Mouse (Mus musculus): Measurements from ENCODE around the gene Trim71. TPM values are rescaled to one million over a fixed set of nuclear protein-coding genes. Genes with fewer than 3 reads are reported as not detected.
A peak's percentile ranks its signal among the peaks of the same experiment; 100 is the strongest.

Trim71 gene
- polyA plus RNA-seq (2012; rRNA removed) = 0.78 and 0.82 TPM in 2 replicates

DNA sequence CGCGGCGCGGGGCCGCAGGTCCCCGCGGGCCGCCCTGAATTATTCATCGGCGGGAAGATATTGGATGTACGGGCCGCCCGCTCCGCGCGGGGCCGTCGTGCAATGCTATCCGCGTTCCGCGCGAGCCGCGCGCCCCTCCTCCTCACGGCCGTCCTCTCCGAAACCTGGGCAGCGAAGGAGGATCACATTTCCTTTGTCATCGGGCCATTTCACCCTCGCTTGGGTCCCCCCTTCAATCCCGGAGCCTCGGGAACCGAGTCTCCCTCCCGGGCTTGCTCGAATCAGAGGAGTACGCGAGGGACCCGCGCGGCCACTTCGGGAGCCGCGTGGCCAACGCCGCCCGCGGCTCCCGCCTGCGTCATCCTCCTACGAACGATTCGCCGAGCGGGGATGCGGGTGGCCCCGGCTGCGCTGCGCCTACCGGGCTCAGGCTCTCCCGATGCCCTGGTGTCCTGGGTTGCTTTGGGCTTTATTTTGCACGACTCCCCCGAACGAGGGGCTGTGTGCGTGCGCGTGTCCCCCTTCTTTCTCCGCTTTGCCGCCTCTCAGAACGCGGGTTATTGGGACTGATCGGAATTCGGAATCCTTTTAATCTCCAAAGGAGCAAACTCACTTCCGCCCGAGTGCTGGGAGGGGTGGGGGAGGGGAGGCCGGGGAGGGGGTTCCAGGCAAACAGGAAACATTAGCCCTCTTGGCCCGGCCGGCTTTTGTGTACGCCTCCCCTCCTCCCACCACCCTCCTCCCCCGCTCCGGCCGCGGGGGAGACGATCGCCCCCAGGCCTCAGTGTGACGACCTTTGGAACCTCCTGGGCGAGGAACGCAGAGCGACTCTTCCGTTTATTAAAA lies at the start of gene Trim71:
Trim71 (minus strand) TSS at position 609 of the 846 bp plus-strand sequence.
- peaks cover 29% of the 10 kb centered on the region for H3K4me1 ChIP-seq (ENCODE audit: control insufficient read depth, insufficient read depth, low read length)
- peak within 1 kb of the TSS; percentile 87 for H3K4me3 ChIP-seq (ENCODE audit: control insufficient read depth, low read depth, low read length)
- H3K36me3 ChIP-seq (ENCODE audit: control insufficient read depth, insufficient read depth, low read length) = no peaks in the 10 kb centered on the region
- H3K27me3 ChIP-seq (ENCODE audit: control insufficient read depth, insufficient read depth, low read length) = peaks cover 6% of the 10 kb centered on the region
- no peak within 1 kb of the TSS; the same call in 1 of the 2 replicates for H3K27ac ChIP-seq (ENCODE audit: control insufficient read depth, insufficient read depth, low read depth, low read length)
- TF ChIP-seq POLR2A (IDR thresholded peaks at IDR 0.05; ENCODE audit: control insufficient read depth, low read depth, low read length) (no peak), CTCF (IDR thresholded peaks at IDR 0.05; ENCODE audit: control insufficient read depth, insufficient read depth, insufficient replicate concordance, low read depth, low read length) (no peak)

DNA sequence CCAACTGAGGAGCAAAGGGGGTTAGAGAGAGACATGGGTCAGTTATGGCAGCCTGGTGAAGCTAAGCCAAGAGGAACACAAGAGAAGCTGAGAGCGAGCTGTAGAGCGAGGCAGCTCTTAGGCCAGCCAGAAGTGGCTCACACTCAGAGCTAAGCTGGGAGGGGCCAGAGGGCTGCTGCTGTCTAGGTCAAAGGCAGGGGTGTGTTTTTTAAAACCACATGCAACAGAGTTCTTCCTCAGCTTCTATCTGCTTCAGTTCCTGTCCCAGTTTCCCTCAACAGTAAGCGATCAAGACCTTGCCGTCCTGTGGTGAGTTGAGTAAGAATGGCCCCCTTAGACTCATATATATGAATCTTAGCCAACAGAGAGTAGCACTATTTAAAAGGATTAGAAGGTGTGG lies 48.9 kb upstream of the Trim71 start:
- Histone ChIP-seq H3K36me3 (ENCODE audit: control insufficient read depth, insufficient read depth, low read length) (peaks cover 7% of the 10 kb centered on the region), H3K4me3 (ENCODE audit: control insufficient read depth, low read depth, low read length) (no peak overlapping the region), H3K27me3 (ENCODE audit: control insufficient read depth, insufficient read depth, low read length) (no peaks in the 10 kb centered on the region), H3K27ac (ENCODE audit: control insufficient read depth, insufficient read depth, low read depth, low read length) (no peak overlapping the region), H3K4me1 (ENCODE audit: control insufficient read depth, insufficient read depth, low read length) (no peaks in the 10 kb centered on the region)
- TF ChIP-seq POLR2A (IDR thresholded peaks at IDR 0.05; ENCODE audit: control insufficient read depth, low read depth, low read length) = no peak
- no peak for TF ChIP-seq CTCF (IDR thresholded peaks at IDR 0.05; ENCODE audit: control insufficient read depth, insufficient read depth, insufficient replicate concordance, low read depth, low read length)

GRCm38 (mm10) chr9:114612566-114612965 lies 48.4 kb upstream of the Trim71 start:
- H3K36me3 ChIP-seq (ENCODE audit: control insufficient read depth, insufficient read depth, low read length) = peaks cover 6% of the 10 kb centered on the region
- no peak overlapping the region for H3K27ac ChIP-seq (ENCODE audit: control insufficient read depth, insufficient read depth, low read depth, low read length)
- no peaks in the 10 kb centered on the region for H3K27me3 ChIP-seq (ENCODE audit: control insufficient read depth, insufficient read depth, low read length)
- H3K4me1 ChIP-seq (ENCODE audit: control insufficient read depth, insufficient read depth, low read length) = no peaks in the 10 kb centered on the region
- TF ChIP-seq POLR2A (IDR thresholded peaks at IDR 0.05; ENCODE audit: control insufficient read depth, low read depth, low read length) (no peak), CTCF (IDR thresholded peaks at IDR 0.05; ENCODE audit: control insufficient read depth, insufficient read depth, insufficient replicate concordance, low read depth, low read length) (no peak)
- H3K4me3 ChIP-seq (ENCODE audit: control insufficient read depth, low read depth, low read length) = no peak overlapping the region

- H3K27ac ChIP-seq (ENCODE audit: control insufficient read depth, insufficient read depth, low read depth, low read length) = no peak overlapping the region
- no peaks in the 10 kb centered on the region for H3K4me1 ChIP-seq (ENCODE audit: control insufficient read depth, insufficient read depth, low read length)
- H3K27me3 ChIP-seq (ENCODE audit: control insufficient read depth, insufficient read depth, low read length) = no peaks in the 10 kb centered on the region
- no peak for TF ChIP-seq POLR2A (IDR thresholded peaks at IDR 0.05; ENCODE audit: control insufficient read depth, low read depth, low read length)
- no peak for TF ChIP-seq CTCF (IDR thresholded peaks at IDR 0.05; ENCODE audit: control insufficient read depth, insufficient read depth, insufficient replicate concordance, low read depth, low read length)
- H3K36me3 ChIP-seq (ENCODE audit: control insufficient read depth, insufficient read depth, low read length) = peaks cover 6% of the 10 kb centered on the region
- H3K4me3 ChIP-seq (ENCODE audit: control insufficient read depth, low read depth, low read length) = no peak overlapping the region
Observed at GRCm38 (mm10) chr9:114610266-114610665, 46.1 kb upstream of the Trim71 start.

DNA sequence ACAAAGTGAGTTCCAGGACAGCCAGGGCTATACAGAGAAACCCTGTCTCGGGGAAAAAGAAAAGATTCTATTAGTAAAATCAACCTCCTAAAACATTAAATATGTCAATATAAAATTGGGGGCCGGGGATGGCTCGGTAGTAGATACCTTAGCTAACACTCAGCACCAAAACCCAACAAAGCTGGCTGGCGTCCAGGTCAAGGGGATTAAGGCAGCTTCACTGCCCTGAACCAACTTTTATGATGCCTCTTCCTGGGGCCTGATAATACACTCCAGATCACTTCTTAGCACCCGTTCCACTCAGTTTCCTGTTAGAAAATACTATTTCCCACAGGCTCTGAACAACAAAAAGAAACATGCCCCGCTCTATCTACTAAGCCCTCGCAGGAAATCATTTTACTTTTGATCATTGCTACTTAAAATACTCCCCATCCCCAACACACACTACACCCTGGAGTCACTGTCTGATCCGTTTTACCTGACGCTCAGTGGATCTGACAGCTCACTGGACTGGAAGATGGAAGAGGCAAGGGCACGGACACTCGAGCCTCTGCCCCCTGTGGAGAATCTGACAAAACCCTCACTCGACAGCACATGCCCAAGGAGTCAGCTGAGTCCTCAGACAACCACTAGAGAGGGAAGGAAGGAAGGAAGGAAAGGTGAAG lies 39.8 kb upstream of the Trim71 start:
- Histone ChIP-seq H3K4me1 (ENCODE audit: control insufficient read depth, insufficient read depth, low read length) (no peaks in the 10 kb centered on the region), H3K4me3 (ENCODE audit: control insufficient read depth, low read depth, low read length) (no peak overlapping the region), H3K36me3 (ENCODE audit: control insufficient read depth, insufficient read depth, low read length) (no peaks in the 10 kb centered on the region; the same call in 1 of the 2 replicates), H3K27me3 (ENCODE audit: control insufficient read depth, insufficient read depth, low read length) (no peaks in the 10 kb centered on the region), H3K27ac (ENCODE audit: control insufficient read depth, insufficient read depth, low read depth, low read length) (no peak overlapping the region)
- TF ChIP-seq CTCF (IDR thresholded peaks at IDR 0.05; ENCODE audit: control insufficient read depth, insufficient read depth, insufficient replicate concordance, low read depth, low read length) (no peak), POLR2A (IDR thresholded peaks at IDR 0.05; ENCODE audit: control insufficient read depth, low read depth, low read length) (no peak)

GRCm38 (mm10) chr9:114601096-114601495 lies 36.9 kb upstream of the Trim71 start:
- Histone ChIP-seq H3K36me3 (ENCODE audit: control insufficient read depth, insufficient read depth, low read length) (no peaks in the 10 kb centered on the region; the same call in none of the 2 replicates), H3K27ac (ENCODE audit: control insufficient read depth, insufficient read depth, low read depth, low read length) (no peak overlapping the region), H3K4me1 (ENCODE audit: control insufficient read depth, insufficient read depth, low read length) (no peaks in the 10 kb centered on the region), H3K27me3 (ENCODE audit: control insufficient read depth, insufficient read depth, low read length) (no peaks in the 10 kb centered on the region), H3K4me3 (ENCODE audit: control insufficient read depth, low read depth, low read length) (no peak overlapping the region)
- TF ChIP-seq POLR2A (IDR thresholded peaks at IDR 0.05; ENCODE audit: control insufficient read depth, low read depth, low read length) (no peak), CTCF (IDR thresholded peaks at IDR 0.05; ENCODE audit: control insufficient read depth, insufficient read depth, insufficient replicate concordance, low read depth, low read length) (no peak)

GRCm38 (mm10) chr9:114585017-114585345 lies 20.8 kb upstream of the Trim71 start:
- H3K27me3 ChIP-seq (ENCODE audit: control insufficient read depth, insufficient read depth, low read length) = no peaks in the 10 kb centered on the region
- H3K36me3 ChIP-seq (ENCODE audit: control insufficient read depth, insufficient read depth, low read length) = no peaks in the 10 kb centered on the region; the same call in 1 of the 2 replicates
- no peak overlapping the region for H3K27ac ChIP-seq (ENCODE audit: control insufficient read depth, insufficient read depth, low read depth, low read length)
- H3K4me3 ChIP-seq (ENCODE audit: control insufficient read depth, low read depth, low read length) = no peak overlapping the region
- TF ChIP-seq CTCF (IDR thresholded peaks at IDR 0.05; ENCODE audit: control insufficient read depth, insufficient read depth, insufficient replicate concordance, low read depth, low read length) (no peak), POLR2A (IDR thresholded peaks at IDR 0.05; ENCODE audit: control insufficient read depth, low read depth, low read length) (no peak)
- no peaks in the 10 kb centered on the region; the same call in 1 of the 2 replicates for H3K4me1 ChIP-seq (ENCODE audit: control insufficient read depth, insufficient read depth, low read length)
